Mouse (Mus musculus): Measurements from ENCODE around the gene Tspan31.
"Not testable (repeated sequence)": the region's sequence is repeated elsewhere in the genome, so short reads cannot be mapped to it uniquely, and the experiment has no call there.

GRCm38 (mm10) chr10:127072969-127073368, 2.9 kb upstream of the Tspan31 start:
- TF ChIP-seq POLR2A (IDR thresholded peaks at IDR 0.05; ENCODE audit: borderline replicate concordance, insufficient read depth, low read length); CTCF (IDR thresholded peaks at IDR 0.05; ENCODE audit: borderline replicate concordance, insufficient read depth, low read depth, low read length): not testable (repeated sequence)

All from cerebellum, adult 2 months (tissue).